Mouse (Mus musculus) right cerebral cortex, postnatal 36 days (tissue): ENCODE results near the gene Lcn6.
"Not testable (repeated sequence)": the region's sequence is repeated elsewhere in the genome, so short reads cannot be mapped to it uniquely, and the experiment has no call there.

ENCODE experiments used
- DNase-seq, 2 experiments: peaks; one replicate each; pipeline ENCODE4 v3.0.0; 2022; ENCODE audit warnings: low spot score in 2 of 2, mixed read lengths in 1 of 2

The Lcn6 gene

GRCm38 (mm10) chr2:25701001-25701400 is 24.4 kb downstream of the Lcn6 start:
- no peak for DNase-seq

GRCm38 (mm10) chr2:25703706-25704105 is 27.1 kb downstream of the Lcn6 start:
- no peak for DNase-seq

GRCm38 (mm10) chr2:25706643-25707481 is 30.3 kb downstream of the Lcn6 start, which contains the start of gene Bmyc:
Bmyc (plus strand) TSS chr2:25706739.
- DNase-seq = peak; percentile 85 to 86

GRCm38 (mm10) chr2:25708121-25708520 is 31.5 kb downstream of the Lcn6 start:
- DNase-seq = peak in 1 of 2 experiments; percentile 38

- DNase-seq = not testable (repeated sequence)
These were observed 32.5 kb downstream of the Lcn6 start for GRCm38 (mm10) chr2:25709056-25709455.

GRCm38 (mm10) chr2:25709791-25710190 is 33.2 kb downstream of the Lcn6 start:
- DNase-seq = not testable (repeated sequence)

- not testable (repeated sequence) for DNase-seq
These were observed 35.1 kb downstream of the Lcn6 start for GRCm38 (mm10) chr2:25711641-25712040.

- DNase-seq = no peak
These were observed 40.6 kb downstream of the Lcn6 start for GRCm38 (mm10) chr2:25717222-25717621.
